Mouse (Mus musculus): ENCODE data around the gene Fam161b.
A peak's percentile ranks its signal among the peaks of the same experiment; 100 is the strongest.
"Not testable (repeated sequence)": the region's sequence is repeated elsewhere in the genome, so short reads cannot be mapped to it uniquely, and the experiment has no call there.

Gene Fam161b

DNA sequence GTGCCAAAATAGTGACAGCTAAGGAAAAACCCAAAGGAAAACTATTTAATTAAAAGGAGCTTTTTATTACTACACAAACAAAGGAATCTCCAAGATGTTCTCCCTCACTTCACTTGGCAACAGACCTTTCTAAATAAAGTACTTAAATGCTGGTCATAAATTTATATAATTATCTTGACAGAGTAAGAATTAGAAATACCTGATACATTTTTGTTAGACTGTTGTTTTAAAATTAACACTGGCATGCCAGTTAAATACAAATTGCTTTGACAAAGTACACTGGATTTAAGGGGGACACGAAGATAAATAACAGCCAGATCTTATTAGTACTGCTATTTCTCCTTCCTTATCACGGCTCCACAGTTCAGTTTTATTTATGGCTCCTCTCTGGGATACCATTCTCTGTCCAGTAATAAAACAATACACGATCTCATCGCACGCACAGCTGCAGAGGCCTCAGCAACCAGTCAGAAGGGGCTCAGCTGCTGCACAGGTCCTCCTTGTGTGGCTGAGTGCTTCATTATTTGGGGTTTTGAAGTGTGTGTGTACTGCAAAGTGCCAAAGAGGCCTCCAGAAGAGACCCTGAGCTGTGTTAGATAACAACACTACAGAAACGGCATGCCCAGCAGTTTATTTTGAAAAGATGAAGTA, 12.3 kb upstream of the Fam161b start:
- DNase-seq (ENCODE audit: low read depth) = no peak

- DNase-seq (ENCODE audit: low read depth) = no peak
Observed at GRCm38 (mm10) chr12:84371647-84372046, 10.0 kb upstream of the Fam161b start.

GRCm38 (mm10) chr12:84366971-84367370, 5.3 kb upstream of the Fam161b start:
- no peak for DNase-seq (ENCODE audit: low read depth)

GRCm38 (mm10) chr12:84365137-84365536, 3.5 kb upstream of the Fam161b start:
- DNase-seq (ENCODE audit: low read depth) = no peak

DNA sequence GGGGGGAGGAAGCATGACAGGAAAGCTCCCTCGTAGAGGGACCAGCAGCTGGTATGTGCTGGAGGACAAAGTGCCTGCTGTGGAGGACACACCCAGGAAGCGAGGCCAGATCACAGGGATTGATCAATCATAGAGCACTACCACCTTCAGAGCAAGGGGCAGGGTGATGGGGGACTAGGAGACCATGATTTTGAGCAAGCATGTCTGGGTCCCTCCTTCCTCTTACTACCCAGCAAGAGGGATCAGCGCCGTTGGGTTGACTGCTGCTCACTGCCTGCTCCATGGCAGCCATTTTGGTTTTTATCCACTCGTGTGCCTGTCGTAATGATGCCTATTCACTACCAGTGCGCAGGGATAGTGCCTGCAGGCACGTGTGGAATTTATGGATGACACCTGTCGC, 2.7 kb upstream of the Fam161b start:
- DNase-seq (ENCODE audit: low read depth) = no peak

- DNase-seq (ENCODE audit: low read depth) = no peak
Observed at GRCm38 (mm10) chr12:84362872-84363271, 1.2 kb upstream of the Fam161b start.

DNA sequence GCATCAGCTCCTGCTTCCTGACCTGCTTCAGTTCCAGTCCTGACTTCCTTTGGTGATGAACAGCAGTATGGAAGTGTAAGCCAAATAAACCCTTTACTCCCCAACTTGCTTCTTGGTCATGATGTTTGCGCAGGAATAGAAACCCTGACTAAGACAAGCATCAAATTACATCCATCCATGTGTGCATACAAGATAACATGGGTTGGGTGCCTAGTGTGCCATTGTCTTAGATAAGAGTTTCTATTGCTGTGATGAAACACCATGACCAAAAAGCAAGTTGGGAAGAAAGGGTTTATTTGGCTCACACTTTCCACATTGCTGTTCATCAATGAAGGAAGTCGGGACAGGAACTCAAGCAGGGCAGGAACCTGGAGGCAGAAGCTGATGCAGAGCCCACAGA, 2.9 kb downstream of the Fam161b start:
- not testable (repeated sequence) for DNase-seq (ENCODE audit: low read depth)

DNA sequence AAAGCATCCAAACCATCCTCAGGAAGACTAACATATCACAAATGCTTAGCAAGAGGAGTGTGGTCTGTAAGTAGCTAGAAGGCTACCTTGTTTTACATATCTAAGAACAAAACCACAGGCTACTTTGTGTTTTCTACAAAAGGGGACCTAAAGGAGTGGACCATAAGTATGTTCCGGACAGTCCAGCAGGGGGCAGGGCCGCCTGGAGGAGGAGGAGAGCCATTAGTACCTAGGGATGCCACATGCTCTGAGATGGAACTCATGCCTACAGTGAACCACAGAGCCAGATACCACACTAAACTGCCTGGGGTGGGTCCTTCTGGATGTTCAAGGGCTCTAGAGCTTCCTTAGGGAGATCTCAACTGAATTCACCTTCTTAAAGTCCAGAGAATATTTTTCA, 14.4 kb downstream of the Fam161b start:
- DNase-seq (ENCODE audit: low read depth) = no peak

DNA sequence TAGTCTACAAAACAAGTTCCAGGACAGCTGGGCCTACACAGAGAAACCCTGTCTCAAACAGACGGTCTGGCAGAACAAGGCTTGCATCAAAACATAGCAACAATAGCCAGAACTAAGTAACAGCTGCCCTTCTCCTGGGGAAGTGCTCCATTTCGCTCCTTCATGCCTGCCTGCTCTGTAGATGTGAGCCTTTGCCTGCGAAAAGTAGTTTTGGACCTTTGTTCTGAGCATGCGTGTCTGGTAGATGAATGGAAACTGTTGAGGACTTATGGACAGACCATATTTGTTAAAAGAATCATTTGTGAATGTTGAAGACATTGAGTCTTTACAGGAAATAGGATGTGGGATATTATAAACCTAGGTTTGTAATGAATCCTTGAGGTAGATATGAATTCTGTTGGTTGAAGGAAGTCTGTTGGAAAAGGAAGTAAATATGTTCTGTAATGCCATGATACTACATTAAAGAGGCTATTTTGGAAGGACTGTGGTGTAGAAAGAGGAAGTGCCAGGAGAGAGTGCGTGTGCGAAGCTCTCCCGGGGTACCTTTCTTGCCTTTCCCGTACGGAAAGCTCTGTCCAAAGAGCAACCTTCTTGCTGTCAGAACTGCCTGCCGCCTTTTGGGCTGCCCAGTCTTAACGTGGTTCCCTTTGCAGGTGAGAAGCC, 24.5 kb downstream of the Fam161b start:
- DNase-seq (ENCODE audit: low read depth) = no peak

GRCm38 (mm10) chr12:84327111-84327512, 34.5 kb downstream of the Fam161b start:
- no peak for DNase-seq (ENCODE audit: low read depth)

DNA sequence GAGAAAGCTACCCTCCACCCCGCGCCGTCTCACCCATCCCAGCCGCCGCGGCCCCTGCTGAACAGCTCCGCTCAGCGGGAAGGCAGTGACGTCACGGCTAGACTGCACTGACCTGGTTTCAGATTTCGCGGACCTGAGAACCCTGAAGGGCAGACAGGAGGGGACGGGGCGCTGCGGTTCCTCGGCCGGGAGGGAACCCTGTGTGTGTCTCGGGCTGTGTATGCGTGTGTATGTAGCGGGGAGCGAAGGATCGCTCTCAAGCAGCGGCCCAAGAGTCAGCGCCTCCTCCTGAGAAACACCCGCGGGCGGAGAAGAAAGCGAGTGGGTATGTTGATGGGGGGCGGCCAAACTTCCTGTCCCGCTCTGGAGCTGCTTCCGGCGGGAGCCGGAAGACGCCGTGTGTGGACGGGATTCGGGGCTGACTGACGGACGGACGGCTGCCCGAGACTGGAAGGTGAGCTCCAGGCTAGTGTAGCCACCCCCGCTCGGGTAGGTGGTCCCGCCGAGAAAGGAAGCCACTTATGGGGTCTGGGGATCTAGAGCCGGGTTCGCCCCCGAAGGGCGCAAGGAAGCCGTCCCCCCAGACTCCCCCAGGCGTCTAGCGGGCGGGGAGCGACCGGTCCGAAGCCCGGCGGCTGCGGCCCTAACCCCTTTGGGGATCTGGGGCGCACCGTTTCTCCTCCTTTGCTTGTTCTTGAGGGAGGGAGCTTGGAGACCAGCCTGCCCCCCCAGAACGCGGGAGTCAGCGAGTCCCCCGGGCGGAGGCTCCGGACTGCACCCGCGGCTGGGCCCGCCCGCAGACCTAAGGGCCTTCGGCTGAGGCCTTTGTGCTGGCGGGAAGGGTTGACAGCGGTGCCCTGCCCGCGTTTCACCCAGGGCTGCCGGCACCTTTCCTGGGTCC, 44.7 kb downstream of the Fam161b start, which contains the start of gene Zfp410:
TSS of gene Zfp410 (plus strand) at position 132 of the 901 bp plus-strand sequence.
- DNase-seq (ENCODE audit: low read depth) = peak; percentile 75

GRCm38 (mm10) chr12:84316006-84316405, 45.6 kb downstream of the Fam161b start:
- no peak for DNase-seq (ENCODE audit: low read depth)

DNA sequence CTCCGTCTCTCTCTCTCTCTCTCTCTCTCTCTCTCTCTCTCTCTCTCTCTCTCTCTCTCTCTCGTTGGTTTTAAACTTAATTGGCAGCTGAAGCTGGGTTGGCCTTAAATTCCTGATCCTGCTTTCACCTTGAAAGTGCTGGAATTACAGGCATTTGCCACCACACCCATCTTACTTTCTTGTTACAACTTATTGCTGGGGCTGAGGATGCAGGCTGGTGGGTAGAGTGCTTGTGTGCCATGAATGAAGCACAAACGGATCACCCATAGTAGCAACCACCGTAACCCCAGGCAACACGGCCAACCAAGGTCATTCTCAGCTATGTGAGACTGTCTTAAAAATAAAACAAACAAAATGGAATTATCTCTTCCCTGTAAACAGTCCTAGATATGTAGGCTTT, 50.3 kb downstream of the Fam161b start:
- no peak for DNase-seq (ENCODE audit: low read depth)

GRCm38 (mm10) chr12:84304554-84304953, 57.1 kb downstream of the Fam161b start:
- DNase-seq (ENCODE audit: low read depth) = no peak

GRCm38 (mm10) chr12:84304101-84304500, 57.5 kb downstream of the Fam161b start:
- DNase-seq (ENCODE audit: low read depth) = no peak

GRCm38 (mm10) chr12:84299265-84299664, 62.4 kb downstream of the Fam161b start:
- no peak for DNase-seq (ENCODE audit: low read depth)

- DNase-seq (ENCODE audit: low read depth) = no peak
Observed at GRCm38 (mm10) chr12:84297851-84298250, 63.8 kb downstream of the Fam161b start.

All from c-Kit-positive CD71-negative TER-119-negative erythroid progenitor cells, embryonic 14.5 days (primary cell).